Mouse (Mus musculus) gastrocnemius, postnatal 4 days (tissue): ENCODE data around the gene Rnf5. TPM values are rescaled to one million over a fixed set of nuclear protein-coding genes. Genes with fewer than 3 reads are reported as not detected.

Experiments
- DNase-seq, 2 experiments: peaks; one replicate each; pipeline ENCODE4 v3.0.0; 2021 to 2022; ENCODE audit warnings: low spot score in 2 of 2, mixed read lengths in 2 of 2
- total RNA-seq, 2 experiments: library from RNA; stranded (reverse); gene quantifications; 2 replicates each; pipeline ENCODE4 v1.2.3; 2021

Gene Rnf5
- total RNA-seq, 2 experiments from 2014 or later, result 23.8 to 24.1 TPM

- DNase-seq, result no peak
Observed at GRCm38 (mm10) chr17:34557411-34557810, 46.1 kb downstream of the Rnf5 start.

- DNase-seq, result no peak
Observed at GRCm38 (mm10) chr17:34556406-34556805, 47.1 kb downstream of the Rnf5 start.

DNA sequence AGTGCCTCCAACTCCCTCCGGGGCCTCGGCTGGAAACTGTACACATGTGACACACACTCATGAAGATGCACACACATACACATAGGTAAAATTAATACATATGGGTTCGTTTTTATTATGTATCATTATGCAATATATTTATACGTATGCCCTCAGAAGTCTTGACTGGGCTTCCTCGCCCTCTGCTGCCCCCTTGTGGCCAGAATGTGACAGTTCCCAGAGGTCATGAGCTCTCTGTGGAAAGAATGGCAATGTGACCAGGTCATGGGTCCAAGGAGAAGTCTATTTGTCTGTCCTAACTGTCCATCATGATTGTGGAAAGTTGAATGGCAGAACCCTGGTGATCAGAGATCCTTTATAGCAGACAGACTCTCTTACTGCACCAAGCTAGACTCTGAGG is 48.0 kb downstream of the Rnf5 start:
- DNase-seq, result peak; percentile 66 to 76

Other genes starting within 250 kb of the Rnf5 start
- gene Btnl2, start 248.9 kb downstream of the Rnf5 start, total RNA-seq, result under 1 TPM; 0.64 to 0.67 TPM
- gene Btnl1, start 226.6 kb downstream of the Rnf5 start, total RNA-seq, result not detected
- gene BC051142, start 204.9 kb downstream of the Rnf5 start, total RNA-seq, result 1 to 10 TPM in 1 of 2 experiments, under 1 TPM in 1; 0.88 to 1.1 TPM
- gene Btnl4, start 126.4 kb downstream of the Rnf5 start, total RNA-seq, result not detected
- not detected for gene Btnl6, start 86.3 kb downstream of the Rnf5 start, total RNA-seq
- 10 to 100 TPM; 21.2 to 28.3 TPM for gene Notch4, start 39.4 kb downstream of the Rnf5 start, total RNA-seq
- 1 to 10 TPM; 4.6 to 5.3 TPM for gene Gpsm3, start 13.9 kb downstream of the Rnf5 start, total RNA-seq
- 10 to 100 TPM; 48.7 to 53.5 TPM for gene Pbx2, start 12.4 kb downstream of the Rnf5 start, total RNA-seq
- 1 to 10 TPM; 2.0 to 3.0 TPM for gene Ager, start 5.8 kb downstream of the Rnf5 start, total RNA-seq
- gene Agpat1, start 572 bp upstream of the Rnf5 start, total RNA-seq, result 10 to 100 TPM; 42.0 to 42.9 TPM
- 10 to 100 TPM; 20.7 to 23.1 TPM for gene Egfl8, start 12.3 kb upstream of the Rnf5 start, total RNA-seq
- gene Ppt2, start 24.8 kb upstream of the Rnf5 start, total RNA-seq, result 10 to 100 TPM; 35.9 to 44.8 TPM
- gene Prrt1, start 25.8 kb upstream of the Rnf5 start, total RNA-seq, result under 1 TPM; 0.34 to 0.76 TPM
- gene Fkbpl, start 41.1 kb upstream of the Rnf5 start, total RNA-seq, result 1 to 10 TPM; 8.1 to 8.3 TPM
- 10 to 100 TPM; 20.1 to 22.5 TPM for gene Atf6b, start 43.5 kb upstream of the Rnf5 start, total RNA-seq
- gene Tnxb, start 66.8 kb upstream of the Rnf5 start, total RNA-seq, result 100 to 1,000 TPM; 197 to 232 TPM
- 1 to 10 TPM; 3.2 to 3.6 TPM for gene C4b, start 140.2 kb upstream of the Rnf5 start, total RNA-seq
- gene Cyp21a1, start 200.9 kb upstream of the Rnf5 start, total RNA-seq, result under 1 TPM; 0.16 to 0.34 TPM
- 10 to 100 TPM; 12.7 to 15.1 TPM for gene Stk19, start 233.3 kb upstream of the Rnf5 start, total RNA-seq
- 10 to 100 TPM; 20.4 to 22.6 TPM for gene Dxo, start 233.3 kb upstream of the Rnf5 start, total RNA-seq
- 10 to 100 TPM; 28.8 to 29.2 TPM for gene Skiv2l, start 246.5 kb upstream of the Rnf5 start, total RNA-seq
- gene Nelfe, start 246.7 kb upstream of the Rnf5 start, total RNA-seq, result 10 to 100 TPM; 25.8 to 28.0 TPM